Mouse (Mus musculus) fat pad, adult 2 months (tissue): ENCODE measurements around the gene Slf1.
"Not testable (repeated sequence)": the region's sequence is repeated elsewhere in the genome, so short reads cannot be mapped to it uniquely, and the experiment has no call there.

Experiments
- DNase-seq: peaks from one replicate; pipeline ENCODE4 v3.0.0-alpha.2; 2011; ENCODE audit warnings: low read depth, low spot score; ENCODE audit errors: extremely low read depth

Slf1 gene

DNA sequence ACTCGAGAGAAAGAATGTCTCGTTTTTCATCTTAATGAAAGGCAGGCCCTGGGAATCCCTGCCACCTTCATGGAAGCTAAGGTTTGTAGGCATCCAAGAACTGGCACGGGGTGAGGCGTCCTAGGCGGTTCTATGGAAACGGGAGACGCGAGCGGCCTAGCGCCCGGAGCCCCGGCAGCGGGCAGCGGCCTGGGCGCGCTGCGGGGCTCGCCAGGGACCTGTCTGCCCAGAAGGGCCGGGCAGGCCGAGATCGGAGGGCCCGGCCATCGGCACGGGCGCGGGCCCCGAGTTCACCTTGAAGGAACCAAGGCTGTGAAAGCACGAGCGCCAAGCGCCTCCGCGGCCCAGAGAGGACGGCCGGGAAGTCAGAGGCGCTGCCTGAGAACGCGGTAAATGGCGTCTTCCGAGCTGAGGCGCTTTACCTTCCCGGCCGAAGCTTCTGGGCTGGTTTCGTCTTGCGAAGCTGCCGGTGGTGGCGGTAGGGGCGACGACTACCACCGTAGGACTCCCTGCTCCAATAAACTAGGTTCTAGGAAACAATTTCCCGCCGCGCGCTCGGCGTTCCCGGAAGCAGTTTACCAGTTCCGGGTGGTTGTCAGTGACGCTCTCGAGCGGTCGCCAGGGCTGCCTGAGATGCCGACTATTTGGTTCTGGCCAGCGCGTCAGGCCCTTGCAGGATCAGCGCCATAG is at the start of gene Slf1, which contains the start of gene 2210408I21Rik:
TSS of gene Slf1 (minus strand) at position 543 of the 690 bp plus-strand sequence.
TSS of gene 2210408I21Rik (plus strand) at position 610 of the 690 bp plus-strand sequence.
- no peak for DNase-seq

DNA sequence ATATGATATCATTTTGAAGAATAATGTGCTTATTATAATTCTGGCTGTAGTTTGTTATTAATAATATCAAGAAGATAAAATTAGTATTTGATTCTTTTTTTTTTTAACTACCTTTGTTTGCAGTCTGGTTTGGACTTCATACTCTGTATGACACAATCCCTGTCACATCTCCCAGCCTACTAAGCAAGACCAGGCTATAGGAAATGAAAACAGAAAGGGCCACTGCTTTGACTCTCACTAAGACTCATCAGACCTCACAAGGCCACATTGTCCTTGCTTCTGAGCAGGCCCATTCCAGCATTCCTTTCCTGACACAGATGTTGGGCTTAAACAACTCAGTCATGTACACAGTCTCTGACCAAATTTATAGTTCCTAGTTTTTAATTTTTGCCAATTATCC is 42.7 kb upstream of the Slf1 start:
- DNase-seq, result no peak

DNA sequence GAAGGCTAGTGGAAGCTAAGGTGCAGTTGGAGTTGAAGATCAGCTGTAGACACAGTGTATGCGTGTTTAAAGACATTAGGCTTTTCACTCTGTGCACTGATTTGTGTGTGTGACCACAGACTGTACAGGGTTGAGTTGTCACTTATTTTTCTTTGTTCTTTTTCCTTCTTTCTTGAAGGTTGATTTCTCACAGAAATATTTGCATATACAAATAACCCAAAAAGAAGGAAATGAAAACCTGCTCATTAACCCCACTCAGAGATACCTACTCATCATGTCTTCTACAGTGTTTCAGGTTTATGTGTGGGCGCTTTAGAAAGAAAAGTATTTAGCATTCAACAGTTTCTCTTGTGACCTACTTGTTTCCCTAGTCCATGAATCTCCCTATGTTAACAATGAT is 5.6 kb upstream of the Slf1 start:
- DNase-seq, result no peak

GRCm38 (mm10) chr13:77135621-77135981 is 328 bp upstream of the Slf1 start:
- no peak for DNase-seq

DNA sequence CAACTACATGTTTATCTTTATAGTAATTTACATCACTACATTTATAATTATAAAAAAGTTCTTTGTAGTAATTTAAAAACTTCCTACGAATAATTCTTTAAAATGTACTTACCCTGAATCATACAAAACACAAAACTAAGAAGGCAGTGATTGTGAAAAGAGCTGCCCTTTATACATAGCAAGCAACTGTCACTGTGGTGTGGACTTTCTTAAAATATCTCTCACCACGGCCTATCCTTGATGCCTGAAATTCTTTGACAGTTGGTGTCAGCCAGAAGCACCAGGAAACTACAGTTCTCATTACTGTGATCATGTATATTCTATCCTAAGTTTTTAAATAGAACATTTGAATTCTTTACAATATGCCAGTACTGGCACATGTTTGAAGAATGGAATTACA is 4.1 kb downstream of the Slf1 start:
- DNase-seq, result no peak

DNA sequence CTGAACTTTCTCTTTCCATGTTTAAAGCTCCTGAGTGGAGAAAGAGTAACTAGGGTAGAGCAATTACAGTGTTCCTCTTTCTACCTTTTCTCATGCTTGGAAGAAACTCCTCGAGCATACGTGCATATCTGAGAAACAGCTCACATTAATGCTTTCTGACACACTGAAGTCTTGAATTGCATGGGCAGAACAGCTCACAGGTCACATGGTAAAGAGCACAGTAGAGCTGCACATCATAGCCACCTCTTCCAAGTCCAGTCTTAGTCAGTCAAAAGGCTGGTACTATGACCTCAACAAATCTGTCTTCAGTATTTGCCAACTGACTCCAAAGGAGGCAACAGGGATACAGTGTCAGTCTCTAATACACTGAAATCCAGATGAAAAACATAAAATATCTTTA is 7.0 kb downstream of the Slf1 start:
- DNase-seq, result no peak

GRCm38 (mm10) chr13:77125159-77125558 is 10.1 kb downstream of the Slf1 start:
- DNase-seq, result no peak

DNA sequence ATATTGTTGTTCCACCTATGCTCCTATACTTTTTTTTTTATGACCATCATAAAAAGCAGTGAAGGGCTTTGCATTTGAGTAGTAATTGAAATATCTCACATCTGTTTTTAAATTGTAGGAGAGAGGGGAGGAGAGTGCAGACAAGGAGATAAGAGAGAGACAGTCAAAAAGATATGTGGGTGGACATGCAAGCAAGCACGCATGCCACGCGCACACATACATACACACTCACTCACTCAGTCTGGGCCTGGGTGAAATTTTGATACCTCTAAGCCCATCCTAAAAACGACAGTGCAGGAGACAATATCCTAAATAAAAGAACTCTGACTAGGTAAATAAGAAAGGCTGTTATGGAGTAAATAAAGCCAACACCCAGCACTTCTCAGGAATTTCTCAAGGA is 16.6 kb downstream of the Slf1 start:
- no peak for DNase-seq

- DNase-seq, result no peak
Measured at GRCm38 (mm10) chr13:77107734-77108133, 27.5 kb downstream of the Slf1 start.

DNA sequence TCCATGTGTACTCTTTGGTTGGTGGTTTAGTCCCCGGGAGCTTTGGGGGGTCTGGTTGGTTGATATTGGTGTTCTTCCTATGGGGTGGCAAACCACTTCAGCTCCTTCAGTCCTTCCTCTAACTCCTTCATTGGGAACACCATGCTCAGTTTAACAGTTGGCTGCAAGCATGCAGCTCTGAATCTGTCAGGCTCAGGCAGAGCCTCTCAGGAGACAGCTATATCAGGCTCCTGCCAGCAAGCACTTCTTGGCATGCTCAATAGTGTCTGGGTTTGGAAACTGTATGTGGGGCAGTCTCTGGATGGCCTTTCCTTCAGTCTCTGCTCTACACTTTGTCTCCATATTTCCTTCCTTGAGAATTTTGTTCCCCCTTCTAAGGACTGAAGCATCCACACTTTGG is 42.4 kb downstream of the Slf1 start:
- not testable (repeated sequence) for DNase-seq

GRCm38 (mm10) chr13:77072030-77072429 is 63.2 kb downstream of the Slf1 start:
- no peak for DNase-seq

- no peak for DNase-seq
Measured at GRCm38 (mm10) chr13:77068847-77069246, 66.4 kb downstream of the Slf1 start.

DNA sequence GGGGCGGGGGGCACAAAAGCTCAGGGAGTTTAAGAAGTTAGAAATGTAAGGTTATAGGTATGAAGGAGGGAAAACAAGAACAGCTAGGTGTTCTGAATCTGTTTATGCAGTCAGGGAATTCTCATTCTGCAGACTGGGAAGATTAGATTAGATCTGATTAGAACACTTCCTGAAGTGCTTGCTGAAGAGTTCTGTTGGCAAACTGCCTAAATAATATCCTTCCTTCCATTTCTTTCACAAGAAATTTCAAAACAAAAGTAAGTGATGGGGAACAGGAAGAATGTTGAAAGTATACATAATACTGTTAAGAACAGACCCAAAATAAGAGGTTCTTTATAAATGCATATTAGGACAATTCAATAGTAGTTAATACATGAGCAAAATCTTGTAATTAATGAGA is 72.1 kb downstream of the Slf1 start:
- DNase-seq, result no peak

- DNase-seq, result no peak
Measured at GRCm38 (mm10) chr13:77049736-77050135, 85.5 kb downstream of the Slf1 start.

- DNase-seq, result no peak
Measured at GRCm38 (mm10) chr13:77048461-77048860, 86.8 kb downstream of the Slf1 start.

DNA sequence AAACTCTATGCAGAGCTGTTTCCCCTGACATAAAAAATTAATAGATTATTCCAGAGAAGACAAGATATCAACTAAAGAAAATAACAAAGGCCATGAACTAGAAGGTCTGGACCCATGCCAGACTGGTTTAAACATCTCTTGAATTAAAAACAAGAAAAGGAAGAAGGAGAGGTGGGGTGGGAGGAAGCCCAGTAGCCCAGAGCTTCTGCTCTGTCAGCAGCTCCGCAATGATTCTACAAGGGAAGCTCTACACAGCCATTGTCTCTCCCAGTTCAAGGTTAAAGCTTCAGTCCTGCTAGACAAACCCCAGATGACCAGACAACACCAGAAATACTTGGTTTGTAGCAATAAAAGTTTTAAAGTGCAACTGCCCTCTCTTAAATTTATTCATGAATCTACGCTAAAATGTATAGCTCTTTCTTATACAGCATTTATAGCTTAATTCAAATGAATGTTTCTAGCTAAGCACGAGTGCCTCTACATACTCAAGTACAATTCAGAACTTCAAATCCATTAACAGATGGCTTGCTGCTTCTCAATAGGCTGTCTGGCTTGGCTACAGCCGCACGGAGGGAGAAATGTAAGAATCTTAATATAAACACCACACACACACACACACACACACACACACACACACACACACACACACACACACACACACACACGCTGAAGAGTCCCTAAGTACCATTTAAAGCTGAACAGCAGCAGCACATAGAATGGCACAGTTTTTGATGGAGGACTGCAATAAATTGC is 87.9 kb downstream of the Slf1 start:
- DNase-seq, result no peak

DNA sequence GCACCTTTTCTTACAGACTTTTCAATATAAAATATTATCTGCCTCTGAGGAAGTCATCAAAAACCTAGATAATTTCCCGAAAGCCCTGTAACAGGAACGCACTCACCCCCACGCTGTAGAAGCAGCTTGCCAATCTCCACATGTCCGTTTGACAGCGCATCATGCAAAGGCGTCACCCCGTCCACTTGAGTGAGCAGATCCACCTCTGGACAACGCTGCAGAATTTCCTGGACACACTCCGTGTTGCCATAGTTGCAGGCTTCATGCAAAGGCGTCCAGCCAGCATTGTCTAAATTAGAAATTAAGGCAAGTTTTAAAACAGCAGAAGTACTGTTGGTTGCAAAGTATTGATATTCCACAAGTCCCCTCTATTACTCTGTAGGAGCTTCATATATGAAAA is 88.9 kb downstream of the Slf1 start:
- DNase-seq, result no peak

GRCm38 (mm10) chr13:77045375-77045774 is 89.9 kb downstream of the Slf1 start:
- no peak for DNase-seq

GRCm38 (mm10) chr13:77043375-77043774 is 91.9 kb downstream of the Slf1 start:
- DNase-seq, result no peak

DNA sequence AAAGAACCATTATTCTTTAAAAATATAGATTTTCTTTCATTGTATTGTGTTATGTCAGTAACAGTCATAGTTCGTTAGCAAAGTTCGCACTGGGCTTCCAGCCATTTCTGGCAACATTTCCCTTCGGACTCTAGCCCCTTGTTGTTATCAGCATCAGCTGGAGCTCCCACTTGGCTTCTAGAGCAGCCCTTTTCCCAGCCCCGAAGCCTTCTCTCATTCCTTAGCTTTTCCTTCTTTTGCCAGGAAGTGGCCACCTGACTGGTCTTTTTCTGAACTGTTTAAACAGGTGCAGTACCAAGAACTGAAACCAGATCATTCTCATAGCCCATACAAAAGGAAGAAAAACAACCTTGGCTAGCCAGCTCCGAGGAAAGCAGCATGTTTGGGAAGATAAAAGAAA is 105.7 kb downstream of the Slf1 start:
- DNase-seq, result no peak

DNA sequence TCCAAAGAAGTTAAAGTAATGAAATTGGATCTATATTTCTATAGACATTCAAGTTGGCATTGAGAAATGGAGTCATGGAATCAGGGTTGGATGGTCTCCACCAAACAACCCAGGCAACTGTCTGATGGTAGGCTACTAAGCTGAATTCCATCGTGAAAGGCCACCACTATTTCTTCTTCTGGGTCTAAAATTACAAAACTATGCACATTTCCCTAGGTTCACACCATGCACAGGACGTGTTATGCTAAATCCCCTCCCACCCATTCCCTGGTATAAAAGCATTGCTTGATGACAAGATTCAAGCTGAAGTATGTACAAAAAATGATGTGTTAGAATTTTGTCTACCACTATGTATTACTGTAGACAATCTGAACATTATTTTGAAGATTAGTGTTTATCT is 116.4 kb downstream of the Slf1 start:
- no peak for DNase-seq

DNA sequence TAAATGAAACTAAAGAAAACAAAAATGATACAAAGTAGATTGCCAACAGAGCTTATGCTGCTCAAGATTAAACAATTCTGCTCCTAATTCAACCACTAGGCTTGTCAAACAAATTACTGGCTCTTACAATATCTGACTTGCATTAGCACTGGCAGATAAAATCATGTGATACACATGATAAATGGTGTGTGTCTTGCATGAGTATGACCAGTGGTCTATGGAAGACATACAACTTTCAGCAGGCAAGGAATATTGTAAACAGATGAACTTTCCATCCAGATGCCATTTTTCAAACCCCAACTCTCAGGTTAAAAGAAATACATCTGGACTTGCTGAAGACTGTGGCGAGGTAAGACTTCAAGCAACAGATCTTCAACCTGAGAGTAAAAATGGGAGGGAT is 131.6 kb downstream of the Slf1 start:
- no peak for DNase-seq

DNA sequence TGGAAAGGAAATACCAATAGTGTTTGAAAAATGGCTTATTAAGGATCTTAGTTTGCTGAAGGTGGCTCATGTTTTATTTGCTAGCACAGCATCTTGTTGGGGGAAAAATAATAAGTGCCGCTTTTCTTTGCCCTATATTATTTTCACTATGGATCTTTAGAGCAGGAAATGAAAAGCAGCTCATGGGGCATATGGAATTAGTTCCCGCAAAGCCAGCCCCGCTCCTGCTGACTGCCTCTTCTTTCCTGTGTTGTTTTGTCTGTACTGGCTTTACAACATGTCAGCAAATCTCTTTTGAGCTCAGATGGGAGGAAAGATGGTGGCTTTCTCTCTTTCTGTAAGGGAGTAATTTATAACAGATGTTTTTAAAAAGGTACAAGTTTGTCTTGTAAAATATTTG is 132.6 kb downstream of the Slf1 start:
- no peak for DNase-seq
